Mouse (Mus musculus): ENCODE measurements around the gene Pigv.

The Pigv gene

DNA sequence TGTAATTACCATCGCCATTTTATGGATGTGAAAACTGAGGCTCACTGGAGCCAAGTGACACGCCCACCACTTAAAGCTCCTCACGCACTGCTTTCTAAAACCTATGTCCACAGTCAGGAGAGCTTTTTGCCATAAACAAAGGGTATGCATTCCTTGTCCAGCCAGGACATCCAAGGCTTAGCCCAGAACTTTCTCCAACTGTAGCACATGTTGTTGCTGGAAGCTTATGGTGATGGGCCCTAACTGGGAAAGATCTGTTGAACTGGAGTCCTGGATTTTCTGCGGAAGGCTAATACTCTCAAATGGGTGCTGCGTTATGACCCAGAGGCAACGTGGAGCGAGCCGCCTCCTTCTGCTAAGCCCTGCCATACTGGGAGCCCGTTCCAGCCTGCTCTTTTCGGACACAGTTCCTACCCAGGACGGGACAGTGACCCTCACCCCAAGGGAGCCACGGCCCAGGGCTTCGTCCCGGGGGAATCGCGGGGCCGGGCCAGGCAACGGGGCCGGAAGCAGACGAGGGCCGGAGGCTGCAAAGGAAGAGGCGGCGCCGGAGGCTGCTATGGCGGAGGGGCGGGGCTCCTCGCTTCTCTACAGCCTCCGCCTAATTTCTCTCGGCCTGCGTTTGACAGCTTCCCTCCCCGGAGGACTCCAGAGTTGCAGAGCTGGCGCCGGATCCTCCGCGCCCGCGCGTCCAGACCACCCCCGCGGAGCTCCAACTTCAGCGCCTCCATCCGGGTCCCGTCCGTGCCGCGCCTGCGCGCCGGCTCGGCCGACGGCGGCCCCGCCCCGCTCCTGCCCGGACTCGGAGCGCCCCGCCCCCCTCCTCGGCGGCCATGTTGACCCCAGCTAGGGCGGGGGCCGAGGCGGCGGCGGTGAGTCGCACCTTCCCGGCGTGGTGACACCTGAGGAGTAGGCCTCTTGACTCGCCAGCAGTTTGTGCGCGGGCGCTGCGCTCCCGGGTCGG, at the start of gene Pigv:
TSS of gene Pigv (minus strand) at position 767 of the 964 bp plus-strand sequence.
- peak; percentile 99 for DNase-seq

DNA sequence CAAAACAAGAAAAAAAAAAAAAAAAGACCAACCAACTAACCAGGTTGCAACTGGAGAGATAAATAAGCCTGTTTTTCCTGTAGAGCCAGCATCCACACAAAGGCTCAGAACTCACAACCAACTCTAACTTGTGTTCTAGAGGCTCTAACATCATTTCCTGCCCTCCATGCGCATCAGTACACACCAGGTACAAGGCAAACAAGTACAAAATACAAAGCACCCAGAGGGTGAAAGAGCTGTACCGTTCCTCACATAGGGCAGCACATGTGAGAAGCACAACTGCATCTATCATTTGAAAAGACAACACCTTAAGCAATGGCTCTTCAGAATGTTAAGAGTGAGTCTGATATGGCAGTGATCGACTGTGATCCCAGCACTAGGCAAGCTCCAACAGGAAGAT, 47.3 kb upstream of the Pigv start:
- DNase-seq: peak; percentile 60

DNA sequence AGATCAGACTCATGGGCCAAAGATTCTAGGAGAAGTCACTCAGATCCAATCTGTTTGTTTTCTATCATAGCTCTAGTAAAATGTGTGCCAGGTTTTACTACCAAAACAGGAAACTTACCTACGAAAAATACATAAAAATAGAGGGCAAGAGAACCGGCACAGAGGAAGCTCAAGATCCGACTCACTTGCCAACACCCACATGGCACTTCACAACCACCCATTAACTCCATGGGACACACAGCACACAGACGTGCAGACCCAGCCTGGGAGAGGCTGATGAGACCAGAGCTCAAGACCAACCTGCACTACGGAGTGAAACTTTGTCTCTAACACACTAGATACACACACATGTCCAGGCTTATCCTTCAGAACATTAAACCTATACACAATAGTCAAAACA, 40.3 kb upstream of the Pigv start:
- no peak for DNase-seq

DNA sequence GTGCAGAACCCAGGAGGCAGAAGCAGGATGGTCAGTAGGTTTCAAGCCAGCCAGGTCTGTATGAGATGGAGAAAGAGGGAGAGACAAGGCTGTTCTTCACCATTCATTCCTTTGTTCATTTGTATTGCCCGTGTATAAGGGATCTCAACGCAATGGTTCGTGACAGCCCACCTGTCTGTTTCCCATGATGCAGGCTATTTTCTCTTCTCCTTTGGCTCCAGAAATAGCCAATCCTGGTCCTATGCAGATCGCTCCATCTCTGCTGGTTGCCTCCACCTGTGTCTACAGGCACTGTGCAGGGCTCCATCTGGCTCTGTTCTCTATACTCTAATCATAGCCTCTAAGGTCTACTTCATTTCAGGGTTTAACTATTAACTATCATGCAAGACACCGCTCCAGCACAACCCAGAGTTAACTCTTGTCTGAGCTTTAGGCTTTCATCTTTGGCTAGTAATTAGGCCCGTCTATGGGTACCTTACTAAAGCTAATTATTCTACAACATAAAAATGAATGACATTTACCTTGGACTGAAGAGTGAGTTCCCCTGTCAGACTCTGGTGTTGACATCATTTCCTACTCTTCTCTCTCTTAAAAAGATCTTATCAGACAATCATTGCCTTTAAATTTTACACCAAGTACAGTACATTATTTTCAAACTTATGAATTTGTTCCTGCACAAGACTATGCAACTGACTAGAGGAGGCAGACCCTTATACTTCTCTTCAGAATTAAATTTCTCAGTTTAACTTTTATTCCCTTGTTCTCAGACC, 39.0 kb upstream of the Pigv start:
- DNase-seq: no peak

DNA sequence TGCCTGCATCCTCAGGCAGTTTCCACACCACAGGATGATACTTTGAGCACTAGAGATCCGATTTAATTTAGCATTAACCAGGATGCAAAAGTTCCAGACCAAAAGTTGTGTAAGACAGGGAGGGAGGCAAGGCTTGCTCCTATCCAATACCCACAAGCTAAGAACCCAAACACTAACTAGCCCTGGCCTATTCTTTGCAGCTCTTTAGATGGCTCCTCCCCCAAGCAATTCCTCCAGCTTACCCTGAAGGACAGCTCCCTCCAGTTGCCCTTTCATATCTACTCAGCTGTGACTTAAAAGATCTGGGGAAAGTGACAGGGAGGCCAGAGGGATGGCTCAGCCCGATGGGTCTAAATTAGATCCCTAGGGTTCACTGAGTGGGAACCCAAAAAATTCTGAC, 36.9 kb upstream of the Pigv start:
- no peak for DNase-seq

DNA sequence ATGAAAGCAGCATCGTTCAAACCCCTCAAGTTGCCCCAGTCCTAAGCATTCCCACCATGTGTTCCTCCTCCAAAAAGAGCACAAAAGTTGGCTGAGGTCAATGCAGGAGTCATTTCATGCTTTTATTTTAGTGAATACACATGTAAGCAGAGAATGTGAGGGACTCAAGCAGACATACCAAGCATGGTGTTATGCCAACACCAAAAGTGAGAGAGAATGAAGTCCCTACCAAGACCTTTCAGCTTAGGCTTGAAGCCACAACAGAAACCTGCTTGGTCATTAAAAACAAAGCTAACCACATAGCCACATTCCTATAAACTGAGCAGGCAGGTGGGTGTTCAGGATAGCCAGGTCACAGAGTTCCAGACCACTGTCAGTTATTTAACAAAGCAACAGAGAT, 35.0 kb upstream of the Pigv start:
- DNase-seq: no peak

DNA sequence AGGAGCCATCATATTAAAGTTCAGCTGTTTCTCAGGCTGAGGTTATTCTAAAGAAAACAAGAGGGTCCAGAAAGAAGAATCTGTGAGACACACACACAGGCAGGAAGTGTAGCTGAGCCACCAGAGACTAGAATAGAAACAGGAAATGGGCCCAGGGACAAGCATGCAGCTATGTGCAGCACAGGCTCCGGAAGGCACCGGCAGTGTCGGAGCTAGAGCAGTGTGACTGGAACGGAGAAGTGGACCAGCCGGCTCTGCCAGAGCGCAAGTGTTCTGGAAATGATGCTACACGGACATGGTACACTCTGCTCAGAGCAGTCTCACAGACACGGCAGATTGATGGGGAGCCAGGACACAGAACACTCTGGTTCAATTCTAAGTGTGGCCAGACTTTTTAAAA, 34.5 kb upstream of the Pigv start:
- peak; percentile 99 for DNase-seq

DNA sequence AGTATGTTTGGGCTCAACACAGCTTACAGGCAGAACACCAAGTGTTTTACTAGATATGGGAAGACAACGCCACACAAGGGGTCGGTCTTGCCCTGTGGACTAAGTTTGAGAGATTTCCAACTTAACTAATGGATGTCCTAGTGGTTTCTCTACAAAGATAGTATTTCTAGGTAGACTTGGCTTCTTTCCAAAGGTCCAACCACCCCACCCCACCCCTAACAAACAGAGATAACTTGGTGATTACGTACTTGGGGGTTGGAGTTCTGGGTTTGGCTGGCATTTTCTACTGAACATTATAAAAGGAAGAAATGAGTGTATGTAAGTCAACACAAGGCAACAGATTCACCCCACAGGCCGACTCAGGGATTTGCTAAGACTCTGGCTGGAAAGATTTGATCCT, 32.6 kb upstream of the Pigv start:
- DNase-seq: no peak

DNA sequence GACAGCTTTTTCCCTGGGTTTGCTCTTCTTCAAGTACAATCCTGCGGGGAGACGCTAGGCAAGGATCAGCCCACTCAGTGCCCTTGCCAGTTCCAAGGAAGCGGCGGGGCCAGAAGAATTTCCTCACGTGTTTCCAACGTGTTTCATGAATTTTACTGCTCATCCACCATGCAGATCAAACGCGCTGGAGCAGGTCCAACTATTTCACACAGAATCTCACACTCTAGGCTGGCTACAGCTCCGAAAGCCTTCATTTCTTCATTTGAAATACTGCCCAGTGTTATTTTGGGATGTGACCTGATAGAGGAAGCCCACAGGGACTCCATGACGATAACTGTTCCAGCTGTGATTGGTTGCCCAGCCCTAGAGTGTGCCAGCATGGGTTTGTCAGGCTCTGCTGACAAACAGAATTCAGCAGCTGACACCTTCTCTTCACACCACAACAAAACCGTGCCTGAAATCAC, 28.5 kb upstream of the Pigv start:
- DNase-seq: peak; percentile 99

DNA sequence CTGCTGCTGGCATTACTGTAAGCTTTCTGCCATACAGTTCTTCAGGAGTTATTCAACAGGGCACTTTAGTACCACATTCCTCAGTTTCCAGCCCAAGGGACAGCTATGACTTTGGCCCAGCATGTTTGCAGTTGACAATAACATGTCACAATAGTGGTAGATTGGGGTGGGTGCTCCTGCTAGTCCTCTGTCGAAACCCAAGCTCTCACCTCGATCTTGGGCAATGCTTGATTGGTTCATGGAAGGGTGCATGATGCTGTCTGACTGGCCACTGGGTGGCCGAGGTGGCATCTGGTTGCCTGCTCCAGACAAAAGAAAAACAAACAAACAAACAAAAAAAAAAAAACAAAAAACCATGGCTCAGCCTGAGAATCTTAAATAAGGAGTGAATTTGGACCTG, 22.9 kb upstream of the Pigv start:
- no peak for DNase-seq

DNA sequence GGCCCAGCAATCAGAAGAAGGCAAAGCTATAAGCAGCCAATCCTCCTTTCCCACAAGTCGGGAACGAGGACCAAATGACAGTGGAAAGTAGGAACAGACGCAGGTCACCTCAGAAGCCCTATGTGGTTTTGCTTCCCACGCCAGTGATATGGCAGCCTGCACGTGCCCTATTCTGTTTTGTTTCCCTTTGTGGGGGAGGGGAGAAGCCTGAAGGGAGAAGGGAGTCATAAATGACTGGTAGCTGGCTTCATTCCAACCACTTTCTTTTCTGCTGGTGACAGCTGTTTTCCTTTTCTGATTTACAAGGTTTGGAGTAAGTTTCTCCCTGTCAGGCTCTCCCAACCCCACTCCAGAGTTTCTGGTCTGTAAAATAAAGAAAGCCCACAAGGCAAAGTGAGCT, 17.8 kb upstream of the Pigv start:
- DNase-seq: peak; percentile 96

DNA sequence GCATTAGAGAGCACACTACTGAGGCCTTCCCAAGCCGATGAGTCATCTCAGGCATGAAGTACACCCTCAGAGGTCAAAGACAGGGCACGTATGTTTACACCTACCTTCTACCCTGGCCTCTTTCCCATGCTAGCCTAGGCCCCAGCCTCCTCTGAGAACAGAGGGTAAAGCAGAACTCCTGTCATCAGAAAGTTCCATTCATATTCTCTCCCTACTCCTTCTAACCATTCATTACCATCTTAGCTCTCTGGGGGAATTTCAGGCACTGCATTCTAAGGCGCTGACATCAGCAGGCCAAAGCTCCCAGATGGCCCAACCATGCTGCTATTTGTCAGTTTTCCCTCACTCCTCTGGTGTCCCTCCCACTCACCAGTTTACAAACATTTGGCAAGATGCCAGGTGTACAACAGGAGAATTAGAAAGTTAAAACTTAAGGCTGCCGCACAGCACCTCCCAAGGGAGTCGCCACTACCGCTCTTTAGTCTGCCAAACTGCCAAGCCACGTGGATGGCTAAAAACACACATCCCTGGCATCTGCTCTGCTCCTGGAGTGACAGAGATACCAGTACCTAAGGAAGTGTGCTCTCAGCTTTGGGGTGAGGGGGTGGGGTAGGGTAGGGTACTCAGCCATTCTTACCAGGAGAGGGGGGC, 16.1 kb upstream of the Pigv start:
- peak; percentile 96 for DNase-seq

DNA sequence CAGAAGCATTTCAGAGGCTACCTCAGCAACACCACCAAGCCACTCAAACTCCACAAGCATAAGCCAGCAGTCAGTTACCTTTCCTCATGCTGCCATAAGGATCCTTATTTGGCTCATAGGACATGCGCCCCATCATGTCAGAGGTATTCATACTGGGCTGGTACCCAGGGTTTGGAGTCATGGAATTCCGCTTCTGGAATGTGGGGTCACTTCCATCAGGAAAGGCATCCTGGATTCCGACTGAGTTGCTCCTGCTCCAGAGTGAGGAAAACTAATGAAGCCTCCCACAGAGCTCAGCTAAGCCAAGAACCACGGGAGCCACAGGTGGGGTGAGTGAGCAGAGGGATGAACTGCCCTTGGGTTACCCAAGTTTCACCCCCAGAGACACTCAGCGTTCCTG, 14.7 kb upstream of the Pigv start:
- no peak for DNase-seq

DNA sequence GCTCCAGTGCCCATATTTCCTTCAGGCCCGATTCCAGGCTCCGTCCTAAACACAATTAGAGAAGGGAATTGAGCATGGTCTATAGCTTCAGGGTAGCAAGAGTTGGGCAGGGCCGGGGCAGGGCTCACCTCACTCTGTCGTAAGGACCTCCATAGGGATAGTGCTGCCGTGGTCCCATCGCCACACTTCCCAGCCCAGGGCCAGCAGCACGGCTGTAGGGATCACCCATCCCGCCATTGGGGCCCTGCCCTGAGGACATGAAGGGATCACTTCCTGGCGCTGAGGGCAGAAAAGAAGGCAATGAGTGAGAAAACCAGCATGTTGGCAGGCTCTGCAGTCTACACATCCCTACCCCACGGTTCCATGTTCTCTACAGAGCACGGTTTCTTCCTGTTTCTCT, 14.1 kb upstream of the Pigv start:
- peak; percentile 93 for DNase-seq

DNA sequence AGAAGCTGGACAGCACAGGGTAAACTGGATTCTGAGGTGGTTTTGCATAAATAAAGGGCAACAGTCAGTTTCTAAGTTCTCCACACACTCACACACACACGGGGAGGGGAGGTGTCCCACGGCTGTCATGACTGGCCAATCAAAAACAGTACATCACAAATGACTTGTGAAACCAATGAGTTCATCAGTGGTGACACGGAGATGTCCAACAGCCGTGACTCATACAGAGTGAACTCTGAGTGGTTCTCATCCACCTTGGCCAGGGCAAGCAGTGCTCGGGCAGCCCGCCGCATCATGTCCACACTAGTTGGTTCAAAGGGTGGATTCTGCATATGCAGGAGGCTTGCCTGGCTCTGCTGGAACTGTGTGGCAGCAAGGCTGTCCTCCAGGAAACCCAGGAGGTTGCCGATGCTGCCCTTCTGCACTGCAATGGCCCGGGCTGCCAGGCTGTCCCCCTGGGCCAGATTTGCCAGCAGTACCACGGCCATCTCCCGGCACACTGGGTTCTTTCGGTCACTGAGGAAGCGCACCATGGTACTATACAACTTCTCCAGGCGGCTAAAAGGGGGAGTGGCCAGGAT, 7.8 kb upstream of the Pigv start:
- no peak for DNase-seq

DNA sequence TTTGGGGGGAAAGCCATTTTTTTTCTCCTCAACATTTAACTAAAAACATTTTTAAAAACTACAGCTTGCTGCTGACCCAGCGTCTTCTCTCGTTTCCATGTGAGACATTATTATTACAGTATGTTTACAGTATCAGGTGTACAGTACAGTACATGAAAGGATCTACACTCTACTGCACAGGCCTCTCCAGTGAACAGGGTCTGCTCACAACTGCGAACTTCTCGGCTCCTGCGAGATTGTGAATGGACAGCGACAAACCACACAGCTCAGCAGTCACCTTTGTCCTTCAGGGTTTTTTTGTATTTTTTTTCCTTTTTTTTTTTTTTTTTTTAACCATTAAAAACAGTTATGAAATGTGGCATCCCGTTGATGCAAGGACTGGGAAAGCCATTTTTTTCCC, 7.2 kb upstream of the Pigv start:
- DNase-seq: no peak

DNA sequence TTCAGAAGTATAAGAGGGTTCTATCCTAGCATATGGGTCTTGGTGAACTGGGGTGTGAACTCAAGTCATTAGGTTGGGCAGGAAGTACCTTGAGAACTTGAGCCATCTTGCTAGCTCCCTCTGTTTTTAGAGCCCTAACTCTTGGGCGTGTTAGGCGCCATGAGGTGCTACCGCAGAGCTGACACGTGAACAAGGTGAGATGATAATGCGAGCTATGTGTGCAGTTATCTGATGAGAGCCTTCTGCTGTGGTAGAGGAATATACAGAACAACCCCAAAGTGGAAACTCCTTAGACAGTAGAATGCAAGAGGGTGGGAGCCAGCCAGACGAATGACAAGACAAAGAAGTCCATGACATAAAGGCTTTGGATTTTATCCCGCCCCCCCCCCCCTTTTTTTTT, 4.8 kb upstream of the Pigv start:
- no peak for DNase-seq

DNA sequence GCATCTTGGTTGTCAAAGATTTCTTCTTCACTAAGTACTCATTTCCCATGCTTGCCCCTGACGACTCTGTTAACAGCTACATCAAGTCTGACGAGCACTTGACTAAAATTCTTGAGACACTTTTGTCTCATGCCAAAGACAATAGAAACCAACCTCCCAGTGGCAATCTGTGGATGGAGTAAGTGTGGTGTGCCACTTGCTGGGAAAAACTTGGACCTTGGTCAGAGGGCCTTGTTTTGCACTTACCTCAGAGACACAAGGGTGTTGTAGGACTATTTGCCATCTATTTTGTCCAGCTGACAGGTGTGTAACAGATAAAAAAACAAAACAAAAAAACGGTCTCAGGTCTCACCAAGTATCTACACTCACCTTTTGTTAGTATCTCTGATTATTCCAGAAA, 3.7 kb upstream of the Pigv start:
- DNase-seq: no peak

DNA sequence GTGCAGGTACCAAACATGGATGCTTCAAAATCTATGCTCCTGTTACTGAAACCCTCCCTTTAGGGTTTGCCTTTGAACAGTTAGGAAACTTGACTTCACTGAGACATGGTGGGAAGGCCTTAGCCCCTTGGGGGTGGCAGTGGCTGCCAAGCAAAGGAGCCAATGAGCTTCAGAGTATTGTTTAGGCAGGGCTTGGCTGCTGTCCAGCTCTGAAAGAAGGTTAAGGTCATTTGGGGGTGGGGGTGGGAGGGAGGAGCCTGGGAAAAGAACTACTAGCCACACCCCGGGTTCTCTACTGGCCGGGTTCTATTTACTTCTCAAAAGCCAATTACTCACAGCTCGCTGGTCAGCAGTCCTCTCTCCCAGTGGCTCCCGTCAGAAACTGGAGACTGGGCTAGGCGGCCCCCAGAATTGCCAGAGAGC, 3.2 kb upstream of the Pigv start:
- DNase-seq: peak; percentile 97

DNA sequence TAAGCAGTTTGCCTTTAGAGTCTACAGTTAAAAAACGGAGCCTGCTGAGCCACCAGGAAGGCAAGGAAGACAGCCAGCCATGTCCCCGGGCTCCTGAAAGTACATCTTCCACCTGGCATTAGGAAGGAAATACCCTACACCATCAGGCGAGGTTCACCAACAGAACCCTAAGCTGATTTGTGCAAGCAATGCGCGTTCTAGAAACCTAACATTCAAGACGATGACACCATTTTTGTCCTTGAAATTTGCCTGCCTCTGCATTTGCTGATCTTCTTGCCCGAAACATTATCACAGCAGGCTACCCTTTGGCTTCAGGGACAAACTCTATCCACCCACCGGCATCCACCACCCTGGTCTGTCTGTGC, 1.9 kb upstream of the Pigv start:
- no peak for DNase-seq

DNA sequence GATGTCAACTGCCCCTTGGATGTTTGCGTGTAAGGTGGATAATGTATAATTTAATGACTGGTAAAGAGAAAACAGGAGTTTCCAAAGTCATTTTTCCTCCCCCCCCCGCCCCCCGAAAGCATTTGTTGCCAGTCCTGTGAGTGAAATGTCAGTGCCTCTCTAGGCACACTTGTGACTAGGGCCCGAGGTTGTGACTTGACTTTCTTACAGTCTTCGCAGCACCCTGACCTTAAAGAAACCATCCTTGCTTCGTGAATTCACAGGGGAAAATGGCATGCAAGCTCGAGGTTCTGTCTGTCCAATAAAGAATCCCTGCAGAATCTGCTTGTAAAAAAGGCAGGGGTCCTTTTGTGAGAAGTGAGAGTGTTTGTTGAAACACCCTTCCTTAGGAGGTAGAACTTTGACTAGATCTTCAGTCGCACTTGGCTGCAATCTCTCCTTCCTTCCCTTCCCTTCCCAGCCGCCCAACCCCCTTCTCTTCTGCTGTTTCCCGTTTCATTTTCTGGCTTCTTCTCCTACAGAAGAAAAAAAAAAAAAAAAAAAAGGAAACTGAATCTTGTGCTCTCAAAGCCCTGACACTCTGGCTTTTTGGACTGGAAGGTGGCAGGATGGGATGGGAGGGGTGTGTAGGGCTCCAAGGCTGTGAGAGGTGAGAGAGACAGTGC, 1.4 kb upstream of the Pigv start:
- peak; percentile 97 for DNase-seq

DNA sequence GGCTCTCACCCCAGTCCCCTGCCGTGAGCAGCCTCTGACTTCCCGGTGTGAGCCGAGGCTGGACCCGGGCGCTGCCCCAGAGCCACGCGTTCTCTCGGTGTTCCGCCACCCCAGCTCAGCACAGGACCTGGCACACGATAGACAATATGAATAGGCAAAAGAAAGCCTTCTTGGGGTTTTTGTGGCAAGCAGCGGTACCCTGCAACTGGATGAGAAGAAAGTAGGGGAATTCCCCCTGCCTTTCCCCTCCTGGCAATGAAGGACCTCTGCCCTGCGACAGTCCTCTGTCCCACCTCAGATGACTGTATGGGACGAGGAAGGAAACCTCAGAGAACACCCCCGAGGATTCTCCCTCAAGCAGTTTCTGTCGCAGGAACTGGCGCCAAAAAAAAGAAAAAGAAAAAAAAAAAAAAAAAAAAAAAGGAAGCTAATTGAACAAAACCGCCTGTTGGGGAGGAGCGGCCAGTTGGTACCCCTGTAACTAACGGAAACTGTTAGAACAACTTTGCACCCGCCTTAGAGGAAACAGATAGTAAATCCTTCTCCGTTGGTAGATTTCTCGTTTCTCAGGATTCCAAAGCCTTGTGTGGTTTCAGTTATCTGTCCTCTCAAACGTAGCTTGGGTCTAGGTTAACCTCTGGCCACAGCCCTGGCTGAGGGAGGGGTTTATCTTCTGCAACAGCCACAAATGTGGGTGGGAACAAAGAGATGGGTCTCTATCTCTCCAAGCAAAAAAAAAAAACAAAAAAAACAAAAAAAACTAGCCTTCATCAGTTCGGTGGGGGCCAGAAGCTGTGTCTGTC, 599 bp upstream of the Pigv start:
- peak; percentile 96 for DNase-seq

All from heart, adult 11 months (tissue).